ENCODE assay signal across 8 mouse cellular contexts in the genomic region with DNA sequence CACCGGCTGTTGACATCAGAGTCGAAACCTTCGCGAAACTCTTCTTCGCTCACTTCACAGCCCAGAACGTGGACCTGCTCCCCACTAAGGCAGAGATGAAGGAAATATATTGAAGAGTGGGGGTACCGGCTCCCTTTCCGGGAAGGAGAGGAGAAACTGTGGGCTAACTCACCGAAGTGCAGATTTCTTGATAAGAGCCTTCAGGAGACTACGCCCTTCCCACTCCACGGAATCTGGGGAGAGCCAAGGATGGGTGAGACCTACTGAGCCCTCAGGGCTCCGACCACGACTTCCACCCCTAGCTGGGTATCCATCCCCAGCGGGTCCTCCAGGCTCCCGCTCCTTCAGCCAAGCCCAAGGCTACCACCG. TPM values are rescaled to one million over a fixed set of nuclear protein-coding genes. Genes with fewer than 3 reads are reported as not detected.
DNase-seq lines count a peak whose midpoint lies in the region; ATAC-seq and TF ChIP-seq lines count a peak whose summit lies in the region.

No protein-coding gene starts in this region.

- no peak; the same call in 1 of the 2 replicates for TF ChIP-seq EP300 in lung, postnatal 0 days (IDR thresholded peaks at IDR 0.05)

- H3K4me2 ChIP-seq in lung, postnatal 0 days (replicated peaks; ENCODE audit: low read depth, low read length) = peak overlapping the region; percentile 94
- peak overlapping the region; percentile 93 for H3K4me2 ChIP-seq in limb, embryonic 12.5 days

- no peak for TF ChIP-seq CTCF in lung, postnatal 0 days (IDR thresholded peaks at IDR 0.05)
- no peak for TF ChIP-seq CTCF in olfactory bulb, adult 2 months (IDR thresholded peaks at IDR 0.05; ENCODE audit: insufficient read depth, low read depth, low read length)

- no peaks in the 10 kb centered on the region for H3K27me3 ChIP-seq in lung, postnatal 0 days (replicated peaks; ENCODE audit: insufficient read depth, low read length)
- no peaks in the 10 kb centered on the region for H3K27me3 ChIP-seq in erythroblast, embryonic 14.5 days (ENCODE audit: control insufficient read depth)
- no peaks in the 10 kb centered on the region for H3K27me3 ChIP-seq in limb, embryonic 12.5 days

- H3K27ac ChIP-seq in lung, postnatal 0 days (ENCODE audit: low read length) = peak overlapping the region; percentile 97
- H3K27ac ChIP-seq in limb, embryonic 12.5 days = peak overlapping the region; percentile 98
- H3K27ac ChIP-seq in olfactory bulb, adult 2 months (ENCODE audit: insufficient read depth, low read depth, low read length) = peak overlapping the region; percentile 98; the same call in 1 of the 2 replicates

- WGBS in lung, postnatal 0 days = 4% methylated on average over 16 of the region's 16 CpGs
- WGBS in limb, embryonic 12.5 days = 3% methylated on average over 16 of the region's 16 CpGs
- 1% methylated on average over 16 of the region's 16 CpGs for WGBS in olfactory bulb, adult 2 months

- no peak for TF ChIP-seq POLR2A in olfactory bulb, adult 2 months (IDR thresholded peaks at IDR 0.05; ENCODE audit: insufficient read depth, low read depth, low read length)

- peak overlapping the region; percentile 90 for H3K9ac ChIP-seq in lung, postnatal 0 days (replicated peaks; ENCODE audit: low read depth)
- H3K9ac ChIP-seq in limb, embryonic 12.5 days (replicated peaks) = peak overlapping the region; percentile 98

- DNase-seq in lung, postnatal 0 days (ENCODE audit: low spot score) = no peak
- no peak for DNase-seq in lung, postnatal 14 days
- no peak for DNase-seq in adipocyte (ENCODE audit: low spot score)
- DNase-seq in embryo, embryonic 9.5 days (ENCODE audit: extremely low spot score) = no peak
- no peak for DNase-seq in frontal cortex, postnatal 10 days (ENCODE audit: low spot score in 2 of 2)

- ATAC-seq in lung, postnatal 0 days = no peak
- no peak; the same call in 1 of the 2 replicates for ATAC-seq in limb, embryonic 12.5 days (ENCODE audit: insufficient number of reproducible peaks, insufficient read depth, low FRiP score, low TSS enrichment, low read depth)

- H3K9me3 ChIP-seq in lung, postnatal 0 days (ENCODE audit: low read length) = no peaks in the 10 kb centered on the region
- no peaks in the 10 kb centered on the region for H3K9me3 ChIP-seq in erythroblast, embryonic 14.5 days (ENCODE audit: control insufficient read depth, low read length)
- no peaks in the 10 kb centered on the region for H3K9me3 ChIP-seq in limb, embryonic 12.5 days

- H3K4me1 ChIP-seq in lung, postnatal 0 days (ENCODE audit: insufficient read depth, low read depth, low read length) = peaks cover 22% of the 10 kb centered on the region; the same call in 1 of the 2 replicates
- peaks cover 52% of the 10 kb centered on the region for H3K4me1 ChIP-seq in erythroblast, embryonic 14.5 days (ENCODE audit: control insufficient read depth)
- H3K4me1 ChIP-seq in limb, embryonic 12.5 days (replicated peaks) = peaks cover 28% of the 10 kb centered on the region
- H3K4me1 ChIP-seq in olfactory bulb, adult 2 months (ENCODE audit: control insufficient read depth, insufficient read depth, low read length) = peaks cover 9% of the 10 kb centered on the region

- peak overlapping the region; percentile 93 for H3K4me3 ChIP-seq in lung, postnatal 0 days (ENCODE audit: low read depth, low read length)
- peak overlapping the region; percentile 94 for H3K4me3 ChIP-seq in erythroblast, embryonic 14.5 days (replicated peaks)
- H3K4me3 ChIP-seq in limb, embryonic 12.5 days (replicated peaks) = peak overlapping the region; percentile 90
- peak overlapping the region; percentile 69 for H3K4me3 ChIP-seq in olfactory bulb, adult 2 months (ENCODE audit: insufficient read depth, low read depth, low read length)

- H3K36me3 ChIP-seq in lung, postnatal 0 days (ENCODE audit: insufficient read depth, low read length) = peaks cover 17% of the 10 kb centered on the region; the same call in 1 of the 2 replicates
- peaks cover 61% of the 10 kb centered on the region for H3K36me3 ChIP-seq in erythroblast, embryonic 14.5 days (ENCODE audit: control insufficient read depth)
- peaks cover 58% of the 10 kb centered on the region for H3K36me3 ChIP-seq in limb, embryonic 12.5 days

RNA-seq across cellular contexts. Expression of gene Ctdnep1, which starts 1.1 kb away (rescaled TPM):
- polyA plus RNA-seq in lung, postnatal 0 days (2015; fragmentation: Nextera tagmentation; extraction: Ambion mirVana) = 23.7 and 24.7 TPM in 2 replicates
- 23.2 and 28.5 TPM in 2 replicates for polyA plus RNA-seq in erythroblast, embryonic 14.5 days (2012)
- 24.5 and 27.8 TPM in 2 replicates for polyA plus RNA-seq in limb, embryonic 12.5 days (2016; fragmentation: Nextera tagmentation; extraction: Ambion mirVana)
- polyA plus RNA-seq in olfactory bulb, adult 2 months (2012; ENCODE audit: insufficient read depth, insufficient read length, low replicate concordance, missing spikeins) = not detected in 2 replicates

RNA-seq across cellular contexts. Expression of gene Elp5, which starts 2.5 kb away (rescaled TPM):
- polyA plus RNA-seq in lung, postnatal 0 days (2015; fragmentation: Nextera tagmentation; extraction: Ambion mirVana) = 65.9 and 72.1 TPM in 2 replicates
- polyA plus RNA-seq in erythroblast, embryonic 14.5 days (2012) = 1.5 and 1.9 TPM in 2 replicates
- polyA plus RNA-seq in limb, embryonic 12.5 days (2016; fragmentation: Nextera tagmentation; extraction: Ambion mirVana) = 124 and 126 TPM in 2 replicates
- polyA plus RNA-seq in olfactory bulb, adult 2 months (2012; ENCODE audit: insufficient read depth, insufficient read length, low replicate concordance, missing spikeins) = not detected in 2 replicates

RNA-seq across cellular contexts. Expression of gene Gabarap, which starts 11.1 kb away (rescaled TPM):
- polyA plus RNA-seq in lung, postnatal 0 days (2015; fragmentation: Nextera tagmentation; extraction: Ambion mirVana) = 624 and 645 TPM in 2 replicates
- polyA plus RNA-seq in erythroblast, embryonic 14.5 days (2012) = 50.2 and 55.8 TPM in 2 replicates
- 398 and 426 TPM in 2 replicates for polyA plus RNA-seq in limb, embryonic 12.5 days (2016; fragmentation: Nextera tagmentation; extraction: Ambion mirVana)
- polyA plus RNA-seq in olfactory bulb, adult 2 months (2012; ENCODE audit: insufficient read depth, insufficient read length, low replicate concordance, missing spikeins) = not detected in 2 replicates

RNA-seq across cellular contexts. Expression of gene Cldn7, which starts 15.2 kb away (rescaled TPM):
- 212 and 230 TPM in 2 replicates for polyA plus RNA-seq in lung, postnatal 0 days (2015; fragmentation: Nextera tagmentation; extraction: Ambion mirVana)
- not detected in 2 replicates for polyA plus RNA-seq in erythroblast, embryonic 14.5 days (2012)
- 15.7 and 18.1 TPM in 2 replicates for polyA plus RNA-seq in limb, embryonic 12.5 days (2016; fragmentation: Nextera tagmentation; extraction: Ambion mirVana)
- not detected in 2 replicates for polyA plus RNA-seq in olfactory bulb, adult 2 months (2012; ENCODE audit: insufficient read depth, insufficient read length, low replicate concordance, missing spikeins)

RNA-seq across cellular contexts. Expression of gene Phf23, which starts 15.8 kb away (rescaled TPM):
- polyA plus RNA-seq in lung, postnatal 0 days (2015; fragmentation: Nextera tagmentation; extraction: Ambion mirVana) = 57.5 and 61.3 TPM in 2 replicates
- 4.5 and 5.5 TPM in 2 replicates for polyA plus RNA-seq in erythroblast, embryonic 14.5 days (2012)
- 102 and 108 TPM in 2 replicates for polyA plus RNA-seq in limb, embryonic 12.5 days (2016; fragmentation: Nextera tagmentation; extraction: Ambion mirVana)
- polyA plus RNA-seq in olfactory bulb, adult 2 months (2012; ENCODE audit: insufficient read depth, insufficient read length, low replicate concordance, missing spikeins) = not detected in 2 replicates
